Mouse (Mus musculus): ENCODE measurements around the gene Hoxb5.

Gene Hoxb5

DNA sequence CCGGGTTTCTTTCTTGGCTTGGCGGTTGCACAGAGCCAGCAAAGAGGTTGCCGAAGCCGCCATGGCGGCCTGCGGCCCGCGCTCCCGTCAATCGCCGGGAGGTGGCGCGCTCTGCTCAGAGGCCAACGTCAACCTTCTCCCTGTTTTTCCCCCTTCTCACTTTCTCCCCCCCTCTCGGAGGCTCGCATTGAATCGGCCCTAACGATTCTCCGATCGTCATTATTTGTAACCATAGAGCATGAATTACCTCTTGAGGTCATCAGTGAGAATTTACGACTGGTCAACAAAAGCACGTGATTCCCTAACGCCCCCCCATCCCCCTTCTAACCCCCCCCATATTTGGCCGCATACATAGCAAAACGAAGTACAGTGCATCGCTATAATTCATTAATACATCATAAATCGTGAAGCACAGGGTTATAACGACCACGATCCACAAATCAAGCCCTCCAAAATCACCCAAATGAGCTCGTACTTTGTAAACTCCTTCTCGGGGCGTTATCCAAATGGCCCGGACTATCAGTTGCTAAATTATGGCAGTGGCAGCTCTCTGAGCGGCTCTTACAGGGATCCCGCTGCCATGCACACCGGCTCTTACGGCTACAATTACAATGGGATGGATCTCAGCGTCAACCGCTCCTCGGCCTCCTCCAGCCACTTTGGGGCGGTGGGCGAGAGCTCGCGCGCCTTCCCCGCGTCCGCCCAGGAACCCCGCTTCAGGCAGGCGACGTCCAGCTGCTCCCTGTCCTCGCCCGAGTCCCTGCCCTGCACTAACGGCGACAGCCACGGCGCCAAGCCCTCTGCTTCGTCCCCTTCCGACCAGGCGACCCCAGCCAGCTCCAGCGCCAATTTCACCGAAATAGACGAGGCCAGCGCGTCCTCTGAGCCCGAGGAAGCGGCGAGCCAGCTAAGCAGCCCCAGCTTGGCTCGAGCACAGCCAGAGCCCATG lies at the start of gene Hoxb5:
TSS of gene Hoxb5 (plus strand) at position 186 of the 949 bp plus-strand sequence.
- peak in 1 of 2 experiments; percentile 20 for DNase-seq

DNA sequence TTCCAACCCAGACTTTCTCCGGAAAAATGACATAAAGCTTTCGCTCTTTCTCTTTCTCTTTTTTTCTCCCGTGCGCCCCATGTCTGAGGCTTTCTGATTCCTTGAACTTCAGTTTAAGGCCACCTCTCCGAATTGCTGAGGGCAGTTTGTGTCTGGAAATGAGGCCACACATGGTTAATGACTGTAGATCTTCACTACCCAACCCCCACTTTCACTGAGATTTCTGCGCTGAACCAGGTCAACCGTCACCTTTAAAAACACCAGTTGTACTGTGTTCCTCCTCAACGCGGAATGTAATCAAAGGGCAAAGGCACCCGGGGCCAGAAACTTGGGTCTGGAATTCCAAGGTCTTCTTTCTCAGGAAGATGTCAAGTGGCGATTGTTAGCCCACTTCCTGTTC lies 48.9 kb upstream of the Hoxb5 start:
- DNase-seq: no peak

DNA sequence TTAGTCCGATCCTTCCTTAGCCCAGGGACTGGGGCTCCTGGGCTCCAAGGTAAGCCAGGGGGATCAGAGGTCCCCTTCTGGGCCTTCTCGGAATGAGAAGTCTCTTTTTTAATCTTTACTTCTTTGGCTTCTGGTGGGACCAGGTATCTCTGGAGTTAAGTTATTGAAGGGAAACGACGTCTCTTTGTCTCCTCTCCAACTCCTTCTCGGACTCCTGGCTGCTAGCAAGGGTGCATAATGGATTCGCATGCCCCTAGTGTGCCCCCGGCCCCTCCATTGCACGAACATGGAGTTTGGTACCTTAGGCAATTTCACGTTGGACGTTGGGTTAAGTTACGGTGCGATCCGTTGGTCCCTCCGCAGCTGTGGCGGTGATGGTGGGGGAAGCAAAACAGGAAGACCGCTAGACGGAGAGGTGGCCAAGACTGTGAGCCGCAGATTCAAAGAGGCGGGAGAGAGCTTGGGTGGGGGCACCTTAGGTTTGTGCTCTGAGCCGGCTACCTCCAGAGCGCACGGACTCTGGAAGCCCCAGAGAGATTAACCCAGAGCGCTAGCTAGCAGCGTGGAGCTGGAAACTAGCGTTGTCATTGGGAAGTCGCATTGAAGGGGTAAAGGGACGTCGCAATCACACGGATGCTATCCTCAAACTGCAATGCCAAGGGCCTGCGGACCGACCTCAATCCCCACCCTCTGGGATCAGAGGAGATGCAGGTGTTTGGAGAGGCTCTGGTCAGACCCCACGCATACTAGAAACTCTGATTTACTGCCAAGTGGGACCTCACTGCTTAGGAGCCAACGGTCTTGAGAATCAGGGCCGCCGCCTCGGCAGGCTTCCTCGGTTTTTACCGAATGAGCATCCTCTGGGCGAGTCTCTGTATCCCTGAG lies 47.8 kb upstream of the Hoxb5 start:
- no peak for DNase-seq

DNA sequence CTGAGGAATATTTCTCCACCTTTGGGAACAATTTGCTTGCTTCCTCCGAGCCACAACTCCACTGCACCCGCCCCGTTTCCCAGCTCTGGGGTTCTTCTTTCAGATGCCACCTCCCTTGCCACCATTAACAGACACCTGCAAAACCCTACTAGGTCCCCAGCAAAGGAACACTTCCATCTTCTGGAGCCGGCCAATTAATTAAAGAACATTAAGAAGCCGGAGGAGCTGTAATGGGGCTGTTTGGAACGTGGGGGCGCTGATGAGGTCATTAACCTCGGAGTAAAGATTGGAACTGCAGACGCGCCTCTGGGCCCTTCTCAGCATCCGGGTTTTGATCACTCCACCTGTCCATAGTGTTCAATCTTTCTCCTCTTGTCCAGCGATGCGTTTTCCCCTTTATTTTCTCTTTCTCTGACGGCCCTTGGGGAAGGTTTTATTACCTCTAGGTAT lies 47.1 kb upstream of the Hoxb5 start:
- no peak for DNase-seq

DNA sequence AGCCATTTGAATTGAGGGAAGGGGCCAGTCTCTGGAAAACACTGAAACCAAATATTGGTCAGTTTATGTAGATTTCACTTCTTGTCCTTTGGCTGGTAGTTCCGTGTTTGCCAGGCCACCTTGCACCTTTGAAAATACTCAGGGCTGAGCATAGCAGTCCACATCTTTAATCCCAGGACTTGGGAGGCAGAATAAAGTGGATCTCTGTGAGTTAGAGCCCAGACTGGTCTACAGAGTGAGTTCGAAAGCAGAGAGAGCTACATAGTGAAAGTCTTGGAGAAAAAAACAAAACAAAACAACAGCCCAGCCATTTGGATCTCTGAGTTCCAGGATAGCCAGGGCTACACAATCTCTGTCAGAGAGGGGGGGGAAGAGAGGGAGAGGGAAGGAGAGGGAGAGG lies 46.0 kb upstream of the Hoxb5 start:
- DNase-seq: no peak

DNA sequence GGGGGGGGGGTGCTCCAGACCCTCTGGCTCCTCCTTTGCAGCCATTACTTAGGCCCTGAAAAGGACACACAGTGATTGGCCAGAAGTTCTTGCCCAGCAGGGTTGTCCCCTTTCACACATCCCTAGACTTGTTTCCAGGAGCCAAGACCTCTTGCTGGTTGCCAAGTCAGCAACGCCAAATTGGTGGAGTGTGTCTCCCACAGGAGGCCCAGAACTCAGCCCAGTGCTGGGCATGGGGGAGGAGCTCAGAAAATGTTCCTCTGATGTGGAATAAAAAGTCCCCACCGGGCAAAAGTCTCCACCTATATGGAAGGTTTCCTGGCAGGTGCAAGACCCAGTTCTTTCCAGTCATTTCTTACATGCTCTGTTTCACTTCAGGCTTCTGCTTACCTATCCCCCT lies 44.1 kb upstream of the Hoxb5 start:
- no peak for DNase-seq

DNA sequence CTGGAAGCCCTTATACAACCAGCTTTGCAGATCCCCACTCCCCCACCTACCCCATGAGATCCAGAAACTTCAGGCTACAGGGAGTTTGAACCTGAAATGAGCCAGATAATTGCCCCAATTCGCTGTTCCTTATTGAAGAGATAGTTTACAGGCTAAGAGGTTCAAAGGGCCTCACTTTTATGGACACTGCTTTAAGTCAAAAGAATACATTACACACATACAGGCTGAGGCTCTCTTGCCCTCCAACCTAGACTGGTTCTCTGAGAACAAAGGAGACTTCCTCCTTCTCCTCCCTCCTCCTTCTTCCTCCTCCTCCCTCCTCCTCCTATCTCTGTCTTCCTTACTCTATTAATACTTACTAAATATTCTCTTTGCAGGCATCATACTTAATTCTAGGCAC lies 43.6 kb upstream of the Hoxb5 start:
- DNase-seq: no peak

DNA sequence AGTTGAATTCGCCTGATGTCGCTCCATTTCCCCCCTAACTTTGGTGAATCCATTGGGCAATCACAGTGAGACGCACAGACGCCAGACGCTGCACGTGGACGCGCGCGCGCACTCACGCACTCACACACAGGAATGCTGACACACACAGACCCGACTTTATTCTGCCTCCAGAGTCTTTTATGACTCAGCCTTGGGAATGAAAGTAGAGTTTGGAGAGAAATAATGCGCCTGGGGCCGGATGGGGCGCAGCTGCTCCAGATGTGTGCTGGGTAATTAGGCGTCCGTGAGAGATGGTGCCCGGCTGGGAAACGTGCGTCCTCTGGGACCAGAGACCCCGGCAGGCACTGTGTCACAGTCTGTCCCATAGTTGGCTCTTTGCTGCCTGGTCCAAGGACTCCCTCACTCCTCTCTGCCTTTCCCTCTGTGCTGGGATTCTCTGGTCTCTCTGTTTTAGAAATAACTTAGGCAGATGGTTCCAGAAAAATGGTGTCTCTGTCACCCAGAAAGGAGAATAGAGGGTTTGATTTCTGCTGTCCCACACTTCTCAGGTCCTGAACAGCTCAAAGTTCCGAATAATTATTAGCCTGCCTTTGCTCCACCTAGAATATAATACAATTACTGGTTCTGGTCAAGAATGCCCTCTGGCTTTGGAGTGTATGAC lies 42.7 kb upstream of the Hoxb5 start:
- DNase-seq: no peak

DNA sequence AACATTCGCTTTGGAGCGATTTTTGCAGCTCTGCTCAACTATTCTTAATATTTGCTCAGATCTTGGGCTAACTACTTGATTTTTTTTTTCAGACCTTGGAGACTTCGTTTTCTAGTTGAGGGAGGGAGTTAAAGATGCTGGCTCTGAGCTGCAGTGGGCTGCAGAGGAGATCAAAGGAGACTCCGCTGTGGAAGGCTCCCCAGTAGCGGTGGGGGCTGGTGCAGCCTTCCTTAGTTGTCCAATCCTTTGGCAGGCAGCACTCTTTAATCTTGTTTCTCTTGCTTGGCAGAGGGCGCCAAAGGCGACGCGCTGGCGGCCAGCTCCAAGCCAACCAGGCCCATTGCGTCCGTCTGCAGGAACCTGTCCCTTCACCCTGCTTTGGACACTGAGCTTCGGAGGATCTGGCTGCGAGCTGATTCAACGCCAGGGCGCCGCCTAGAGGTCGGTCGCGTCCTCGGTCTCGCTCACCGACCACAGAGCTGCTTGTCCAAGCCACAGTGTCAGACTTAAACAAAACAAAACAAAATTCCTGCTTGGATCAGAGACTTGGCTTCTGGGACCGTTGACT lies 41.7 kb upstream of the Hoxb5 start:
- DNase-seq: peak in 1 of 2 experiments; percentile 62

DNA sequence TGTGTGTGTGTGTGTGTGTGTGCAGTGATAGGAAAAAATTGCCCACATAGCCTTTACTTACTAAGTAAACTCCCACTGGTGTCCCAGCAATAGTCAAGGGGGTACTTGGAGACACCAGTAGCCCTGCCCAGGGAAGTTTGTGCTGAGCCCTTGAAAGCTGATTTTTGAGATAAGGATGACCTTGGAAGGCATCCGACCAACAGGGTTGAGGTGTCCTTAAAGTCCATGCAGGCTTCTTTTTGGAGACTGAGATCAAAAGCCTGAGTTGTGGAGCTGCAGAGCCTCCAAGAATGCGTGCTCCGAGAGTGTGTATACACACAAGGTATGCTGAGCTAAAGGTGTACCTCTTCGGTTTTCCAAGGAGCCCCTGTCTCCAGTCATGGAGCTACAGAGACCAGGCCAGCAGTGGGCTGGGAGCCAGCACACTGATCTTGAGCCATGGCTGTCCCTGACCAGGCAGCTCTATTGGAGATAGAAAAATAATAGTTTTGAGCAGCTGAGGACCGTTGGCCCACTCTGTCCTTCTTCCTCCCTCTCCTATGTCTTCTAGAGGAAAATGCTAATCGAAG lies 40.8 kb upstream of the Hoxb5 start:
- no peak for DNase-seq

DNA sequence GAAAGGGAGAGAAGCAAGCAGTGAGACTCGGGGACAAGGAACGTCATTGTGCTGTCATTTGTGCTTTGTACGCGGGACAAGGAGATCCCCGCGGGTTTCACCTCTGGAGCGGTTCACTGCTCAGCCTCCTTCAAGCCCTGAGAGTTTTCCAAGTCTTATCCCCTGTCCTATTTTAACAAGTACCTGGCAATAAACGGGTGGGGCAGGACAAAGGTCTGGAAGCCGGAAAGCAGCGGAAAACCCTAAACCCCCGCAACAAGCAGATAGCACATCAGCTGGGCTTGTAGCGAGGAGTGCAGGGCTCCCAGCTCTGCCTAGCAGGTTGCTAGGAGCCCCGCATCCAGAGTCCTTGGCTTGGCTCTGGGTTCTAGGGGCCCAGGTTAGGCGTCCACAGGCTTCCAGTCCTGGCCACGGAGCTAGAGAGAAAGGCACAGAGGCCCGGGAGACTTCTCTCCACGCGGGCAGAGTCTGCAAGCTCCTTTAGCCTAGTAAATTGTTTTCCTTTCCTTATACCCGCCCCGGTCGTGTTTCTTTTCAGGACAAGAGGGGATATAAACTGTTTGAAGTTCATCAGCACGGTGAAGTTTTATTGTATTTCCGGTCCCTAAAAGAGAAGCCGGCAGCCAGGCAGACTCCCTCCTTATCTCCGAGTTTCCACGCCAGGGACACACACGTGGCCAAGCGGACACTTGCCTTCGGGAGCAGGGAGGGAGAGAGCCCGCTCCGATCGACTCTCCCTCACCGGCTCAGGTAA lies 39.3 kb upstream of the Hoxb5 start:
- no peak for DNase-seq

DNA sequence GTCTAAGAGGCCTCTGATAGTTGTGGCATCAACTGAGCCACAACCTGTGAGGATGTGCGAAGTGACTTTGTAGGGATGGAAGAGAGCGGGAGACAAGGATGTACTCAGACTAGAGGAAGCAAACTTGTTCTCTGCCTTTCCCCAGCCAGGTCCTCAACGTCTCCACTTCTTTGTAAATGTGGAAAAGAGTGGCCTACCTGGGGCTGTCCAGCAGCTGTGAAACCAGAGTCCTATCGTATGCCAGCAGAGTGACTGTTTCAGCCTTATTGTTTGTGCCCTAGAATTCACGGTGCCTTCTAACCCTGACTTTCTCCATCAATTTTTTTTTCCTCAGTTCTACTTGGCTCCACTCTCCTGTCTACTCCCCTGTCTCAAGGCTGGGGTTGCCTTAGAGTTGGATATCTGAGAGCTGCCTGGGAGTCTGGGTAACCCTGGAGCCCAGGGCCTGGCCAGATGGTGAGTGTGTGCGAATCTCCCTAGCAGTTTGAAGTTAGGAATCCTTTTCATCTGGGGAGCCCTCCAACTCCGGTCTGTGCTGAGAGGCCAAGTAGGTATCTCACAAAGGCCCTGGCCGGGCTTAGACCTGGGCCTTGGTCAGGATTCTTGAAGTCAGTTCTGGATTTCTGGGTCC lies 38.6 kb upstream of the Hoxb5 start:
- DNase-seq: no peak

DNA sequence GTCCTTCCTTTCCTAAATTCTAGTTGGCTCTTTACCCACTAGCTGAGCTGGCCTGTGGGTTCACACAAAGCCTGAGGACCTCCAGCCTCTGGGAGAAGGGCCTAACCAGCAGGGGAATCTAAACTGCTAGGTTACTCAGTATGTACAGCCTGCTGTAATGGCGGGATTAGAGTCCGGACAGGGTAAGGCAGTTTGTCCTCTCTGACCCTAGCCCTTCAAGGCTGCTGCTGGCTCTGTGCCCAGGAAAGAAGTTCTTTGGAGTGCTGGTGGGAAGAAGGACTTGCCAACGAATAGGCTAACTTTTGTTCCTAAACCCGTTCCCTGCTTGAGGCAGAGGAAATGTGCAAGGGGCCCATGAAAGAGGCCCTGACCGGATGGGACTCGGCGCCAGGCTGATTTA lies 37.2 kb upstream of the Hoxb5 start:
- no peak for DNase-seq

DNA sequence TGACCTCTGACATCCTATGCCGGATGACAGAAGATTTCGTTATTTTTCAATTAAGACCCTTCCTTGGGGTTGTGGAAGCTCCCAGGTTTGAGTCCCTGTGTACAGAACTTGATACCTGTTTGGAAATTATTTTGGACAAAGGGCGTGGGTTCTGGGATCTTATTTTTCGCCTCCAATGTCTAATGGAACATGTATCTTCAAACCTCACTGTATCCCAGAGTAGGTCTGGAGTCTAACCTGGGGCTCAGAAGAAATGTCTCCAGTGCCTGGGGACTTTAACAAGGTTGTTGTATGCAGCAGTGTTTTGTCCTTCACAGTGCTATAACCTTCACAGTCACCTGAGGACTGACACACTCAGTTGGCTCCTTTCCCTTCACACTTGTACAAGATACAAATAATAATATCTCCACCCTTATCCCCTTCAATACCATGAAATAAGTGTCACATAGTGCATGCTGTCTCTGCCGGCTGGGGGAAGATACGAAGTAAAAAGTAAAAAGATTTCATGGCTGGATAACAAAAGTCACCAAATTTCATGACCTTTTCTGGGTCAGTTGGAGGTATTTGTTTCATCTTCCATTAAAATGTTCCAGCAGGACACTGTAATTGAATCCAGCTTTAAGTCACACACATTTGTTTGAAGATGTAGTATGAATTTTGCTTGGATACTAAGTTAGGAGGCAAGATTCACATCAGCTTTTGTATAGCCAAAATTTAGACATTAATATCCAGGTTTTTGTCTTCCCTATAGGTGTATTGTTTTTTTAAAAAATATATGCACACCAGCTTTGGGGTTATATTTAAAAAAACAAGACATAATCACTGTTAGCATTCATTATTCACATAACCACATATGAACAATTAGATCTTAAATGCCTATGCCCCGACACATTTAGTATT lies 35.9 kb upstream of the Hoxb5 start:
- DNase-seq: no peak

DNA sequence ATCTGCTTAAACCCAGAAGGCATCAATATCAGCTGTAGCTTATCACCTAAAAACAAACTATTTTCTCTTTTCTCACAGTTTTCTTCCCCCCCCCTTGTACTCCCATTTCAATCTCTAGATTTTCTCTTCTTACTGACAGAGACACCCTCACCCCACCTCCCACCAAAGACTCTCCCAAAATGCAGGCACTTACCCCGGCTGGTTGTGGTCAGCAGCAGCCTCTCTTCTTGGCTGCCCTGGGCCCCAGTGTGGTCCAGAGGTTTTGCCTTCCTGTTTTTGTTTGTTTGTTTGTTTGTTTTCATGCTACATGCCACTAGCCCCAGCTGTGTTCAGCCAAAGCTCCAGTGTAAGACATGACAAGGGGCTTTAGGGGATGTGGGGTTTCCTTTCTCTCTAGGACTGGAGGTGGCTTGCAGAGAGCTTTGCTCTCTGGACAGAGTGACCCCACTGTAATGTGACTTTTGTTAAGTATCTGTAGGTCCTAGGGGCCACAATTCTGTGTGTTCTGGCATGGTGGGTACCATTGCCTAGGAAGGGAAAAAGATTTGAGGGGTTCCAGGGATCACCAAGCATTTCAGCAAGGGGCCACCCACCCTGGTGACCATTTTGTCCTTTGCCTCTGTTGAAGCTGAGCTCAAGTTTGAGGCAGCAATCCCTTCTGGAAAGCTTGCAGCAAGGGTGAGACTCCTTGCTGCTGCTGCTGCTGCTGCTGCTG lies 34.9 kb upstream of the Hoxb5 start:
- no peak for DNase-seq

DNA sequence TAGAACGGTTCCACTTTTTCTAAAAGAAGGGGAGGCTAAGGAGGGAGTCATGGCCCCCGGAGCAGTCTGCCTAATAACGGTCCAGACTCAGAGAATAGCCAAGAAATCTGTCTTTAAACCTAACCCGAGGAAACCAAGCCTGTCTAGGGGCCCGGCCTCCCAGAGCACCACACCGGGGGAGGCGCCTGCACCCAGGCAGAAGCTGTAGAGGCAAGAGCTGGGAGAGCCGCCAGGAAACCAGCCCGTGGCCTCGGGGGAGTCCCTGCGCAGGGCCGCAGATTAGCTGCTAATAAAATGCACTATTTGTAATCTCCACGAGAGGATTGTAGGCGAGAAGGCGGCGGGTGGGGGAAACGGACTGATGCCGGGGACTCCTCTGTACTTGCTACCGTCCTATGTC lies 33.3 kb upstream of the Hoxb5 start:
- no peak for DNase-seq

DNA sequence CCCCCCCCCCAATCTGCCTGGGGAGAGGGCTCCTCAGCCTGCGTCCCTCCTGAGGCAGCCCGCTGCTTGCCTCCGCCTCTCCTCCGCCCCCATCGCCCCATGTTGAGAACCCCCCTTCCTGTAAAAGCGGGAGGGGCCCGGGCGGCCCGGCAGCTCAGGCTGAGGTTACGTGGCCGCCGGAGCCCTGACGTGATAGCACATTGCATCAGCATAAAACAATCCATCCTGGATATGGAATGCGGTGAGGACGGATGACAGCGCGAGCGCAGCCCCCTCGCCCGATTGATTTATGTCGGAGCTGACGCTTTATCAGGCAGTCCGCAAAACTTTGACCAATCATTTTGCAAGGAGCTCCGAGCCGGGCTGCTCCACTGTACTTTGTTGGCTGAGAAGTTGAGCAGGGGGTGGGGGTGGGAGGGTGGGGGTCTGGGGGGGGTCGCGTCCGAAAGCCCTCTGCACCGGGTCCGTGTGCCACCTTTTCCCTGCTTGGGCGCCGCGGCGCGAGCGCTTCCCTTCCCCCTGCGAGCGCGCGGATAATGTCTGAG lies 32.1 kb upstream of the Hoxb5 start, which contains the start of gene Hoxb9:
TSS of gene Hoxb9 (plus strand) at position 462 of the 545 bp plus-strand sequence.
- no peak for DNase-seq

DNA sequence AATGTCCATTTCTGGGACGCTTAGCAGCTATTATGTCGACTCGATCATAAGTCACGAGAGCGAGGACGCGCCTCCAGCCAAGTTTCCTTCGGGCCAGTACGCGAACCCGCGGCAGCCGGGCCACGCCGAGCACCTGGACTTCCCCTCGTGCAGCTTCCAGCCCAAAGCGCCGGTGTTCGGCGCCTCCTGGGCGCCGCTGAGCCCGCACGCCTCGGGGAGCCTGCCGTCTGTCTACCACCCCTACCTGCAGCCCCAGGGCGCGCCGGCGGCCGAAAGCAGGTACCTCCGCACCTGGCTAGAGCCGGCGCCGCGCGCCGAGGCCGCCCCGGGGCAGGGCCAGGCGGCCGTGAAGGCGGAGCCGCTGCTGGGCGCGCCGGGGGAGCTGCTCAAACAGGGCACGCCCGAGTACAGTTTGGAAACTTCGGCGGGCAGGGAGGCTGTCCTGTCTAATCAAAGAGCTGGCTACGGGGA lies 31.6 kb upstream of the Hoxb5 start:
- no peak for DNase-seq

All from cerebellum, postnatal 25 days (tissue).